Comparison of ENCODE assay signal across 10 mouse cellular contexts in the genomic region with DNA sequence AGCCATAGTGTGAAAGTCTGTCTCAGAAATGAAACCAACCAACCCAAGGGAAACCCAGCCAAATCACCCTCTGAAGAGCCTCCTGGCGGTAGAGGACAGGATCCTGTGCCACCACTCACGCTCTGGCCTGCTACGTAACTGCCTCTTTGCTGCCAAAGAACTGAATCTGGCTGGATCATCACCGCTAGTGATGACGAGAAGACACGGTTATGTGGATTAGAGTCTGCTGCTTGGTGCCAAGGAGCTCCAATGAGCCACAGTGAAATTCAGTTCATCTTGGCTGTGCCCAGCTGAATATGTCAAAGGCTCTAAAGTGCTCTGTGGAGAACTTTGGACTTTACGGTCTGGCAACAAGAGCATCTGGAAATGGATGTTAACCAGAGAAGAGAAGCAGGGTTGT.
DNase-seq lines count a peak whose midpoint lies in the region; ATAC-seq and TF ChIP-seq lines count a peak whose summit lies in the region.
"Had no signal": no experiment of that assay in that cellular context is flagged by ENCODE, and none has a peak within 500 bp of the region (broad histone marks: within the 10 kb centered on the region; RNA-seq: fewer than 3 reads in every experiment).

No protein-coding gene starts in this region.

- no peak overlapping the region for H3K27ac ChIP-seq in heart, adult 2 months
- H3K27ac ChIP-seq in gastrocnemius, adult 2 months: no peak overlapping the region
- H3K27ac ChIP-seq in hindbrain, embryonic 12.5 days: no peak overlapping the region
- H3K27ac ChIP-seq: midbrain, embryonic 10.5 days; stomach, postnatal 0 days had no signal

- no peak for TF ChIP-seq EP300 in heart, adult 2 months (IDR thresholded peaks at IDR 0.05; ENCODE audit: insufficient read depth, low read depth, low read length)

- peak; percentile 16; the same call in 1 of the 2 replicates for TF ChIP-seq CTCF in heart, adult 2 months (IDR thresholded peaks at IDR 0.05)
- peak; percentile 16; the same call in 1 of the 2 replicates for TF ChIP-seq CTCF in gastrocnemius, adult 2 months (IDR thresholded peaks at IDR 0.05)

- H3K9me3 ChIP-seq in hindbrain, embryonic 12.5 days (replicated peaks): no peaks in the 10 kb centered on the region
- H3K9me3 ChIP-seq: midbrain, embryonic 10.5 days had no signal

- H3K9ac ChIP-seq in heart, adult 2 months (ENCODE audit: low read depth, low read length): no peak overlapping the region
- no peak overlapping the region for H3K9ac ChIP-seq in hindbrain, embryonic 12.5 days

- DNase-seq in heart, adult 2 months: peak in 1 of 2 experiments; percentile 6
- no peak for DNase-seq in heart, postnatal 4 days
- peak; percentile 9 for DNase-seq in left cerebral cortex, postnatal 4 days
- DNase-seq in left cerebral cortex, adult 8-10 months (ENCODE audit: low spot score in 2 of 2): no peak
- DNase-seq in gastrocnemius, adult 2 months: peak; percentile 37
- peak; percentile 43 to 79 for DNase-seq in kidney, postnatal 25 days
- DNase-seq: thymus, postnatal 4 days had no signal

- H3K79me2 ChIP-seq in heart, adult 2 months (replicated peaks; ENCODE audit: control insufficient read depth, insufficient read depth, low read length): no peaks in the 10 kb centered on the region

- WGBS in heart, adult 2 months: 57% methylated on average over 7 of the region's 7 CpGs
- WGBS in hindbrain, embryonic 12.5 days: 95% methylated on average over 7 of the region's 7 CpGs

- no peaks in the 10 kb centered on the region for H3K4me1 ChIP-seq in heart, adult 2 months (ENCODE audit: control insufficient read depth, insufficient read depth, low read length)
- no peaks in the 10 kb centered on the region for H3K4me1 ChIP-seq in hindbrain, embryonic 12.5 days
- H3K4me1 ChIP-seq: midbrain, embryonic 10.5 days had no signal

- intact Hi-C loops in heart, adult 2 months (cut with DNase I): no loop called here
- intact Hi-C loops in left cerebral cortex, postnatal 4 days (cut with DNase I): no loop called here
- intact Hi-C loops in gastrocnemius, adult 2 months (cut with DNase I): no loop called here

- H3K4me3 ChIP-seq in heart, adult 2 months: no peak overlapping the region
- no peak overlapping the region for H3K4me3 ChIP-seq in gastrocnemius, adult 2 months
- H3K4me3 ChIP-seq in hindbrain, embryonic 12.5 days: no peak overlapping the region
- H3K4me3 ChIP-seq: midbrain, embryonic 10.5 days had no signal

- no peak for ATAC-seq in hindbrain, embryonic 12.5 days (ENCODE audit: low FRiP score)

- H3K4me2 ChIP-seq in hindbrain, embryonic 12.5 days (replicated peaks): no peak overlapping the region

- no peaks in the 10 kb centered on the region for H3K27me3 ChIP-seq in heart, adult 2 months (ENCODE audit: control insufficient read depth, insufficient read depth, low read length)
- no peaks in the 10 kb centered on the region for H3K27me3 ChIP-seq in hindbrain, embryonic 12.5 days

- no peak for TF ChIP-seq POLR2A in heart, adult 2 months (IDR thresholded peaks at IDR 0.05; ENCODE audit: insufficient read depth, low read depth, low read length)

- H3K36me3 ChIP-seq in heart, adult 2 months (ENCODE audit: control insufficient read depth, insufficient read depth, low read length): no peaks in the 10 kb centered on the region
- H3K36me3 ChIP-seq in hindbrain, embryonic 12.5 days: no peaks in the 10 kb centered on the region
- H3K36me3 ChIP-seq: midbrain, embryonic 10.5 days had no signal

Comparison
In these comparisons a context has a peak if more than half of its experiments do, and no peak if none do; other contexts are left out.
1. DNase-seq: peak in left cerebral cortex, postnatal 4 days (single experiment), gastrocnemius, adult 2 months (single experiment) and kidney, postnatal 25 days (2 of 2); none in heart, postnatal 4 days (single experiment) and left cerebral cortex, adult 8-10 months (0 of 2).